Mouse (Mus musculus) midbrain, embryonic 11.5 days (tissue): ENCODE data around the gene Zbtb46. TPM values are rescaled to one million over a fixed set of nuclear protein-coding genes. Genes with fewer than 3 reads are reported as not detected.
A peak's percentile ranks its signal among the peaks of the same experiment; 100 is the strongest.

ENCODE experiments used
- ATAC-seq: fragments of 200-750 bp; cut with Nextera tagmentation; 2 replicates; pipeline ENCODE4 v1.8.0; 2017; ENCODE audit warnings: moderate TSS enrichment, moderate library complexity; ENCODE audit not compliant: low FRiP score
- DNase-seq: peaks from one replicate; pipeline ENCODE4 v3.0.0; 2015; ENCODE audit warnings: low spot score; ENCODE audit errors: missing footprints
- H3K27ac ChIP-seq: fragments of 300-500 bp; sonication (generic); 2 replicates; pipeline ENCODE4 v1.5.1; 2014; ENCODE audit warnings: low read depth, low read length
- H3K27me3 ChIP-seq: fragments of 300-500 bp; sonication (generic); 2 replicates; pipeline ENCODE4 v1.6.1; 2014; ENCODE audit warnings: mild to moderate bottlenecking, low read length, moderate library complexity, mixed read lengths; ENCODE audit not compliant: control insufficient read depth, insufficient read depth
- H3K36me3 ChIP-seq: fragments of 300-500 bp; sonication (generic); 2 replicates; pipeline ENCODE4 v1.6.1; 2014; ENCODE audit warnings: mild to moderate bottlenecking, low read length, moderate library complexity, mixed read lengths; ENCODE audit not compliant: control insufficient read depth, insufficient read depth
- H3K4me1 ChIP-seq: fragments of 300-500 bp; sonication (generic); 2 replicates; pipeline ENCODE4 v1.6.1; 2014; ENCODE audit warnings: low read length; ENCODE audit not compliant: control insufficient read depth, insufficient read depth
- H3K4me2 ChIP-seq: fragments of 300-500 bp; sonication (generic); 2 replicates; pipeline ENCODE4 v1.6.1; 2014; ENCODE audit warnings: mild to moderate bottlenecking, moderate library complexity
- H3K4me3 ChIP-seq: fragments of 300-500 bp; sonication (generic); 2 replicates; pipeline ENCODE4 v1.5.1; 2014; ENCODE audit warnings: low read depth, low read length
- H3K9ac ChIP-seq: fragments of 300-500 bp; sonication (generic); 2 replicates; pipeline ENCODE4 v1.6.1; 2014; ENCODE audit warnings: low read length
- H3K9me3 ChIP-seq: fragments of 300-500 bp; sonication (generic); 2 replicates; pipeline ENCODE4 v1.6.1; 2016; ENCODE audit warnings: low read length; ENCODE audit not compliant: control insufficient read depth
- WGBS: fragments of 180-500 bp; shearing (Covaris S2); extraction: QIAGEN DNeasy Blood & Tissue Kit; methylation state at CpG from one replicate; pipeline ENCODE4 v1.1.7; 2014; 5-methylcytosine and 5-hydroxymethylcytosine counted together
- polyA plus RNA-seq: library from polyadenylated mRNA; unstranded; fragments of >200 nt; fragmentation: Nextera tagmentation; extraction: Ambion mirVana; gene quantifications from 2 replicates; pipeline ENCODE4 v1.2.1, GENCODE M21; 2014

Zbtb46 gene
- polyA plus RNA-seq, 1 experiment from 2014 or later: 16.5 TPM

GRCm38 (mm10) chr2:181381631-181382306 is 77.5 kb downstream of the Zbtb46 start:
- DNase-seq: no peak
- Histone ChIP-seq H3K4me2 (no peak overlapping the region), H3K36me3 (peaks cover 16% of the 10 kb centered on the region), H3K9me3 (no peaks in the 10 kb centered on the region), H3K27ac (no peak overlapping the region), H3K27me3 (no peaks in the 10 kb centered on the region), H3K4me3 (no peak overlapping the region), H3K4me1 (no peaks in the 10 kb centered on the region), H3K9ac (no peak overlapping the region)
- 89% methylated on average over 6 of the region's 6 CpGs for WGBS
- no peak for ATAC-seq

GRCm38 (mm10) chr2:181381107-181381506 is 78.1 kb downstream of the Zbtb46 start:
- H3K36me3 ChIP-seq: peaks cover 16% of the 10 kb centered on the region
- WGBS: 94% methylated on average over 5 of the region's 5 CpGs
- H3K9me3 ChIP-seq: no peaks in the 10 kb centered on the region
- H3K4me1 ChIP-seq: no peaks in the 10 kb centered on the region
- DNase-seq: peak; percentile 28
- H3K27me3 ChIP-seq: no peaks in the 10 kb centered on the region
- no peak for ATAC-seq
- H3K27ac ChIP-seq: no peak overlapping the region
- no peak overlapping the region for H3K4me2 ChIP-seq
- no peak overlapping the region for H3K9ac ChIP-seq
- H3K4me3 ChIP-seq: no peak overlapping the region

- Histone ChIP-seq H3K4me3 (no peak overlapping the region), H3K9me3 (no peaks in the 10 kb centered on the region), H3K27me3 (no peaks in the 10 kb centered on the region), H3K27ac (no peak overlapping the region), H3K36me3 (peaks cover 16% of the 10 kb centered on the region), H3K4me2 (no peak overlapping the region), H3K9ac (no peak overlapping the region), H3K4me1 (no peaks in the 10 kb centered on the region)
- peak; percentile 12 for DNase-seq
- WGBS: 82% methylated on average over 5 of the region's 5 CpGs
- no peak for ATAC-seq
Observed at GRCm38 (mm10) chr2:181380251-181380650, 79.0 kb downstream of the Zbtb46 start.

- Histone ChIP-seq H3K9ac (no peak within 1 kb of the TSS), H3K4me2 (no peak within 1 kb of the TSS), H3K27me3 (no peaks in the 10 kb centered on the region), H3K36me3 (peaks cover 16% of the 10 kb centered on the region), H3K4me1 (no peaks in the 10 kb centered on the region), H3K4me3 (no peak within 1 kb of the TSS), H3K27ac (no peak within 1 kb of the TSS), H3K9me3 (no peaks in the 10 kb centered on the region)
- ATAC-seq: no peak
- no peak for DNase-seq
- WGBS: 94% methylated on average over 12 of the region's 12 CpGs
Observed at GRCm38 (mm10) chr2:181379778-181380177, 79.4 kb downstream of the Zbtb46 start, which contains the start of gene Lime1. Gene Lime1, plus strand, starts transcription at chr2:181380078.

- Histone ChIP-seq H3K4me2 (no peak overlapping the region), H3K27ac (no peak overlapping the region), H3K4me3 (no peak overlapping the region), H3K9me3 (no peaks in the 10 kb centered on the region), H3K27me3 (no peaks in the 10 kb centered on the region), H3K9ac (no peak overlapping the region), H3K36me3 (peaks cover 16% of the 10 kb centered on the region), H3K4me1 (no peaks in the 10 kb centered on the region)
- no peak for ATAC-seq
- 90% methylated on average over 5 of the region's 5 CpGs for WGBS
- no peak for DNase-seq
Observed at GRCm38 (mm10) chr2:181378701-181379100, 80.5 kb downstream of the Zbtb46 start.

GRCm38 (mm10) chr2:181377230-181377629 is 82.0 kb downstream of the Zbtb46 start:
- no peak for DNase-seq
- Histone ChIP-seq H3K27me3 (no peaks in the 10 kb centered on the region), H3K4me2 (no peak overlapping the region), H3K27ac (no peak overlapping the region), H3K4me3 (no peak overlapping the region), H3K9me3 (no peaks in the 10 kb centered on the region), H3K9ac (no peak overlapping the region), H3K4me1 (no peaks in the 10 kb centered on the region), H3K36me3 (peaks cover 11% of the 10 kb centered on the region)
- ATAC-seq: no peak
- WGBS: 93% methylated on average over 2 of the region's 2 CpGs

- Histone ChIP-seq H3K36me3 (peaks cover 11% of the 10 kb centered on the region), H3K9me3 (no peaks in the 10 kb centered on the region), H3K4me1 (no peaks in the 10 kb centered on the region), H3K27me3 (no peaks in the 10 kb centered on the region), H3K4me3 (no peak overlapping the region), H3K4me2 (no peak overlapping the region), H3K9ac (no peak overlapping the region), H3K27ac (no peak overlapping the region)
- DNase-seq (peak; percentile 89), ATAC-seq (no peak)
- WGBS: 86% methylated on average over 2 of the region's 2 CpGs
Observed at GRCm38 (mm10) chr2:181375787-181376186, 83.4 kb downstream of the Zbtb46 start.

GRCm38 (mm10) chr2:181370001-181370400 is 89.2 kb downstream of the Zbtb46 start:
- Histone ChIP-seq H3K4me1 (peaks cover 13% of the 10 kb centered on the region), H3K4me3 (no peak overlapping the region), H3K27me3 (no peaks in the 10 kb centered on the region), H3K36me3 (peaks cover 7% of the 10 kb centered on the region), H3K27ac (no peak overlapping the region), H3K9ac (no peak overlapping the region), H3K4me2 (no peak overlapping the region), H3K9me3 (no peaks in the 10 kb centered on the region)
- WGBS: 97% methylated on average over 5 of the region's 5 CpGs
- ATAC-seq (no peak), DNase-seq (no peak)

- no peak for DNase-seq
- Histone ChIP-seq H3K4me2 (peak overlapping the region; percentile 94), H3K9me3 (no peaks in the 10 kb centered on the region), H3K36me3 (peaks cover 11% of the 10 kb centered on the region), H3K9ac (peak overlapping the region; percentile 90), H3K4me1 (peaks cover 21% of the 10 kb centered on the region), H3K27me3 (no peaks in the 10 kb centered on the region), H3K27ac (peak overlapping the region; percentile 83), H3K4me3 (peak overlapping the region; percentile 88)
- ATAC-seq: peak; percentile 76
- WGBS: under 1% methylated on average over 20 of the region's 20 CpGs
Observed at GRCm38 (mm10) chr2:181365655-181366075, 93.6 kb downstream of the Zbtb46 start.
